In the genomic region with DNA sequence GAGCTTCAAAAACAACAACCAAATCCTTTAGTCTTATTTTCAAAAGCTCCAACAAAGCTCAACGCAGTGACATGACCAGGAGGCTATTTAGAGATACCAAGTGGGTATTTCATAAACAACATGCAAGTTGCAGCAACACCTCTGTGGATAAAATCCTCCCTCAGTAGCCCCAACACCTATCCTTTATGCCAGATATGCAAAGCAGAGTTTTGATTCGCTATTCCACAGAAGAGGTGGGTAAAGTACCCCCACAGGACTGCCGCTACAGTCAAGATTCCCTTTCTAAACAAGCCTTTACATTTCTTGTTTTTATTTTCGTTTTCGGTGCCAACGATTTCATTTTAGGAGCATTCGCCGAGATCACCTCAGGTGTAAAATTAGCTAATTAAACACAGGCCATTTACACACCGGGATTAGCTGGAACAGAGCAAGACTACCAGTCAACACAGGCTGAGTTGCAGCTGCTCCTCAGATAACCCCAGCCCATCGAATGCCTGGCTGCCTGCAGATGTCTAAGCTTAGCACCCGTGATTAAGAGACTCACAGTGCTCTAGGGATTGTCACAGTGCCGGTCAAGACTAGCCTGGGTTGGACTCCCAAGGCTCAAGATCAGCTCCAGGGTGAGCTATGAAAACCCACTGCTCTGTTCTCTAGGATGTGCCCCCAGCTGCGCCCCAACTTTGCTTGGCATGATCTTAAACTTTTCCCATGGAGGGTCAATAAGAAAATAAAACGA, we compare ENCODE assay signal across 8 mouse cellular contexts. TPM values are rescaled to one million over a fixed set of nuclear protein-coding genes. Genes with fewer than 3 reads are reported as not detected.
A peak's percentile ranks its signal among the peaks of the same experiment; 100 is the strongest.
DNase-seq lines count a peak whose midpoint lies in the region; ATAC-seq and TF ChIP-seq lines count a peak whose summit lies in the region.

No protein-coding gene starts in this region.

- no peak for DNase-seq in layer of hippocampus, adult 2 months (ENCODE audit: low spot score in 2 of 2)
- no peak for DNase-seq in layer of hippocampus, postnatal 36 days
- peak; percentile 3 for DNase-seq in embryo, embryonic 9.5 days (ENCODE audit: extremely low spot score)
- DNase-seq in hindbrain, embryonic 14.5 days (ENCODE audit: low spot score), result no peak
- DNase-seq in urinary bladder, adult 18-20 months (ENCODE audit: low spot score in 2 of 2), result no peak
- no peak for DNase-seq in spleen, postnatal 4 days (ENCODE audit: low spot score in 2 of 2)

- peak overlapping the region; percentile 92 for H3K4me2 ChIP-seq in hindbrain, embryonic 14.5 days (replicated peaks)
- H3K4me2 ChIP-seq in midbrain, embryonic 16.5 days (ENCODE audit: low read length), result peak overlapping the region; percentile 82

- peaks cover 6% of the 10 kb centered on the region; the same call in 1 of the 2 replicates for H3K27me3 ChIP-seq in hindbrain, embryonic 14.5 days (ENCODE audit: control insufficient read depth, insufficient read depth, low read length)
- H3K27me3 ChIP-seq in midbrain, embryonic 16.5 days (ENCODE audit: control insufficient read depth, insufficient read depth, low read depth, low read length), result no peaks in the 10 kb centered on the region

- H3K27ac ChIP-seq in layer of hippocampus, adult 2 months, result peak overlapping the region; percentile 98
- peak overlapping the region; percentile 70; the same call in 1 of the 2 replicates for H3K27ac ChIP-seq in hindbrain, embryonic 14.5 days
- peak overlapping the region; percentile 70 for H3K27ac ChIP-seq in midbrain, embryonic 16.5 days (ENCODE audit: low read length)

- H3K4me3 ChIP-seq in layer of hippocampus, adult 2 months, result peak overlapping the region; percentile 82
- peak overlapping the region; percentile 68 for H3K4me3 ChIP-seq in hindbrain, embryonic 14.5 days (replicated peaks; ENCODE audit: low read length)
- H3K4me3 ChIP-seq in midbrain, embryonic 16.5 days (ENCODE audit: low read depth, low read length), result peak overlapping the region; percentile 65

- H3K36me3 ChIP-seq in hindbrain, embryonic 14.5 days (replicated peaks; ENCODE audit: control insufficient read depth, insufficient read depth), result no peaks in the 10 kb centered on the region
- no peaks in the 10 kb centered on the region for H3K36me3 ChIP-seq in midbrain, embryonic 16.5 days (ENCODE audit: control insufficient read depth, insufficient read depth, low read length)

- peaks cover 16% of the 10 kb centered on the region for H3K4me1 ChIP-seq in hindbrain, embryonic 14.5 days (replicated peaks; ENCODE audit: control insufficient read depth, insufficient read depth, low read length)
- peaks cover 13% of the 10 kb centered on the region for H3K4me1 ChIP-seq in midbrain, embryonic 16.5 days (ENCODE audit: control insufficient read depth, insufficient read depth, low read length)

- TF ChIP-seq CTCF in layer of hippocampus, adult 2 months (conservative IDR thresholded peaks at IDR 0.05), result no peak

- no peaks in the 10 kb centered on the region for H3K9me3 ChIP-seq in hindbrain, embryonic 14.5 days (ENCODE audit: control insufficient read depth, low read length)
- H3K9me3 ChIP-seq in midbrain, embryonic 16.5 days (replicated peaks; ENCODE audit: control insufficient read depth, low read length, poor library complexity, severe bottlenecking), result no peaks in the 10 kb centered on the region

- ATAC-seq in hindbrain, embryonic 14.5 days (ENCODE audit: low FRiP score), result peak; percentile 63
- peak; percentile 76 for ATAC-seq in midbrain, embryonic 16.5 days
- no peak for ATAC-seq in granulocyte monocyte progenitor cell, adult 5-6 weeks (replicated peaks; ENCODE audit: poor library complexity, severe bottlenecking)

- WGBS in hindbrain, embryonic 14.5 days, result 13% methylated on average over 14 of the region's 14 CpGs
- WGBS in midbrain, embryonic 16.5 days, result 6% methylated on average over 14 of the region's 14 CpGs

- peak overlapping the region; percentile 73 for H3K9ac ChIP-seq in hindbrain, embryonic 14.5 days
- peak overlapping the region; percentile 79 for H3K9ac ChIP-seq in midbrain, embryonic 16.5 days (ENCODE audit: low read depth, low read length)

RNA-seq across cellular contexts. Expression of a gene that starts 0.9 kb away (rescaled TPM):
- total RNA-seq in layer of hippocampus, adult 2 months (2021), result 100 to 1,000 TPM; 393 to 398 TPM
- total RNA-seq in layer of hippocampus, postnatal 36 days (2021), result 100 to 1,000 TPM; 374 to 393 TPM
- 5.7 and 6.5 TPM in 2 replicates for polyA plus RNA-seq in hindbrain, embryonic 14.5 days (2014; fragmentation: Nextera tagmentation; extraction: Ambion mirVana)
- 4.3 and 4.5 TPM in 2 replicates for polyA plus RNA-seq in midbrain, embryonic 16.5 days (2015; fragmentation: Nextera tagmentation; extraction: Ambion mirVana)
- total RNA-seq in granulocyte monocyte progenitor cell, adult 5-6 weeks (2014; fragmentation: Nextera tagmentation), result not detected in 2 replicates
- total RNA-seq in granulocyte monocyte progenitor cell, adult 5-6 weeks (2017), result not detected in 2 replicates

Comparison
In these comparisons a context has a peak if more than half of its experiments do, and no peak if none do; other contexts are left out.
1. RNA of a gene that starts 0.9 kb away (total RNA-seq): 393 to 398 TPM in layer of hippocampus, adult 2 months and 374 to 393 TPM in layer of hippocampus, postnatal 36 days; not detected in granulocyte monocyte progenitor cell, adult 5-6 weeks; every median in the first group is over 100 times any median in the second.
2. Peak in every context shown above with its lines, with median percentiles within 50 percentile points of each other: H3K27ac ChIP-seq and H3K4me3 ChIP-seq.